Mouse (Mus musculus): ENCODE data around the gene Scpep1. TPM values are rescaled to one million over a fixed set of nuclear protein-coding genes. Genes with fewer than 3 reads are reported as not detected.
"Not testable (repeated sequence)": the region's sequence is repeated elsewhere in the genome, so short reads cannot be mapped to it uniquely, and the experiment has no call there.

Scpep1 gene
- polyA plus RNA-seq, 1 experiment from 2014 or later: 142 TPM

GRCm38 (mm10) chr11:88890904-88891303 is 64.4 kb downstream of the Scpep1 start:
- not testable (repeated sequence) for H3K36me3 ChIP-seq; H3K9ac ChIP-seq; H3K9me3 ChIP-seq; ATAC-seq; H3K27ac ChIP-seq; H3K4me2 ChIP-seq (replicated peaks); H3K27me3 ChIP-seq (replicated peaks); H3K4me1 ChIP-seq (replicated peaks); H3K4me3 ChIP-seq (replicated peaks)
- 93% methylated on average over 8 of the region's 11 CpGs for WGBS

- Histone ChIP-seq H3K27me3 (replicated peaks) (no peaks in the 10 kb centered on the region), H3K27ac (no peak overlapping the region), H3K4me3 (replicated peaks) (no peak overlapping the region), H3K4me1 (replicated peaks) (no peaks in the 10 kb centered on the region), H3K4me2 (replicated peaks) (no peak overlapping the region), H3K9ac (no peak overlapping the region), H3K36me3 (no peaks in the 10 kb centered on the region), H3K9me3 (no peaks in the 10 kb centered on the region)
- 86% methylated on average over 2 of the region's 2 CpGs for WGBS
- ATAC-seq: no peak
Observed at GRCm38 (mm10) chr11:88888996-88889395, 66.3 kb downstream of the Scpep1 start.

- Histone ChIP-seq H3K4me2 (replicated peaks) (no peak overlapping the region), H3K27me3 (replicated peaks) (no peaks in the 10 kb centered on the region), H3K9ac (no peak overlapping the region), H3K4me1 (replicated peaks) (no peaks in the 10 kb centered on the region), H3K36me3 (no peaks in the 10 kb centered on the region), H3K9me3 (no peaks in the 10 kb centered on the region), H3K4me3 (replicated peaks) (no peak overlapping the region), H3K27ac (no peak overlapping the region)
- no peak for ATAC-seq
- 70% methylated on average over 8 of the region's 8 CpGs for WGBS
Observed at GRCm38 (mm10) chr11:88884376-88885065, 70.7 kb downstream of the Scpep1 start.

GRCm38 (mm10) chr11:88878011-88878410 is 77.3 kb downstream of the Scpep1 start:
- 89% methylated on average over 12 of the region's 12 CpGs for WGBS
- Histone ChIP-seq H3K4me3 (replicated peaks) (no peak overlapping the region), H3K9me3 (no peaks in the 10 kb centered on the region), H3K4me2 (replicated peaks) (no peak overlapping the region), H3K36me3 (no peaks in the 10 kb centered on the region), H3K27ac (no peak overlapping the region), H3K9ac (no peak overlapping the region), H3K27me3 (replicated peaks) (no peaks in the 10 kb centered on the region), H3K4me1 (replicated peaks) (peaks cover 4% of the 10 kb centered on the region)
- no peak for ATAC-seq

Other genes starting within 250 kb of the Scpep1 start
- 10.9 and 11.1 TPM in 2 replicates for gene Msi2, start 237.0 kb downstream of the Scpep1 start, polyA plus RNA-seq (2015; fragmentation: Nextera tagmentation; extraction: Ambion mirVana)
- 27.8 and 28.3 TPM in 2 replicates for gene Akap1, start 90.9 kb downstream of the Scpep1 start, polyA plus RNA-seq (2015; fragmentation: Nextera tagmentation; extraction: Ambion mirVana)
- not detected in 2 replicates for gene Elobl, start 11.5 kb upstream of the Scpep1 start, polyA plus RNA-seq (2015; fragmentation: Nextera tagmentation; extraction: Ambion mirVana)
- gene Coil, start 14.8 kb upstream of the Scpep1 start, polyA plus RNA-seq (2015; fragmentation: Nextera tagmentation; extraction: Ambion mirVana): 12.4 and 13.9 TPM in 2 replicates
- 27.8 and 29.0 TPM in 2 replicates for gene Trim25, start 43.9 kb upstream of the Scpep1 start, polyA plus RNA-seq (2015; fragmentation: Nextera tagmentation; extraction: Ambion mirVana)
- gene Dgke, start 111.4 kb upstream of the Scpep1 start, polyA plus RNA-seq (2015; fragmentation: Nextera tagmentation; extraction: Ambion mirVana): 3.2 TPM in 2 replicates
- 1.1 and 1.8 TPM in 2 replicates for gene Gm525, start 118.4 kb upstream of the Scpep1 start, polyA plus RNA-seq (2015; fragmentation: Nextera tagmentation; extraction: Ambion mirVana)